Mouse (Mus musculus): ENCODE results near the gene 2900026A02Rik.

- peak; percentile 71 for TF ChIP-seq CTCF (IDR thresholded peaks at IDR 0.05; ENCODE audit: low read depth, low read length)
- no peak for TF ChIP-seq POLR2A (IDR thresholded peaks at IDR 0.05; ENCODE audit: extremely low read depth, insufficient read depth, low read length)
These were observed 50.8 kb downstream of the 2900026A02Rik start for GRCm38 (mm10) chr5:113170064-113170754.
